Mouse (Mus musculus): ENCODE measurements around the gene Plch2. TPM values are rescaled to one million over a fixed set of nuclear protein-coding genes. Genes with fewer than 3 reads are reported as not detected.

Plch2 gene
- polyA plus RNA-seq, 1 experiment from 2014 or later = 0.38 TPM

DNA sequence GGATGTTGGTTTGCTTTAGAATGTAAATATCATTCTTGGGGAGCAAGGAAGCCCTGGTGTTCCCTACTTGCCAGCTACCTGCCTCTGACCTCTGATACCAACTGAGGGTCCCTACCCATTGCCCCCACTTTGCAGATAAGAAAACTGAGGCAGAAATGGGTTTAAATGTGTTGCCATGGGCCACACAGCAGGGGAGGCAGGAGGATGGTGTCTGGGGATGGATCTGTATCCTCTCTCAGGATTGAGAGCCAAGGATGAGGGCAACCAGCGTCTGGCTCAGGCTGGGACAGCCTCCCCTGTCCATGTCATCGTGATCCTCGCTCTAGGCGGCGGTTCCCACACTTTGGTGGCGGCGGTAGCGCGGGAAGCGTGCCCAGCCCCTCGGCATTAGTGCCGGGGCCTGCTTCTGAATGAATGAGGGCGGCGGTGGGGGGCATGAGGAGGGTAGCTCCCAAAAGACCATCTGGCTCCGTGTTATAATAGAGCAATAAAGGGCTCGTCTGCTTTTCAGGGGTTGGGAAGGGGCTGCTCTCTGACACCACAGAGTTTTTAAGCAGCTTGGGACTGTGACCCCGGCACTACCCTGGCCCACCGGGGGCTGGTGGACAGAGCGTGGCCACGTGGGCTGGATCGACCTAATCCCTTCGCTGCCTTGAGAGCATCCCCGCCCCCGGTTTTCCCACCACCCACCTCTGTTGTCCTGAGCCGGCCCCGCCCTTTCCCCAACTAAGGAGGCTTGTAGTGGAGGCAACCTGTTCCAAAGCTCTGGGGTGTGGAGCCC is 103.9 kb downstream of the Plch2 start:
- Histone ChIP-seq H3K4me1 (replicated peaks) (no peaks in the 10 kb centered on the region), H3K27me3 (replicated peaks) (peaks cover 93% of the 10 kb centered on the region), H3K4me2 (peak overlapping the region; percentile 5; the same call in 1 of the 2 replicates), H3K36me3 (no peaks in the 10 kb centered on the region), H3K9me3 (replicated peaks) (no peaks in the 10 kb centered on the region), H3K4me3 (no peak overlapping the region), H3K9ac (no peak overlapping the region), H3K27ac (ENCODE audit: poor library complexity, severe bottlenecking) (no peak overlapping the region)
- ATAC-seq (ENCODE audit: insufficient number of reproducible peaks, low FRiP score) = no peak
- 2% methylated on average over 26 of the region's 26 CpGs for WGBS

DNA sequence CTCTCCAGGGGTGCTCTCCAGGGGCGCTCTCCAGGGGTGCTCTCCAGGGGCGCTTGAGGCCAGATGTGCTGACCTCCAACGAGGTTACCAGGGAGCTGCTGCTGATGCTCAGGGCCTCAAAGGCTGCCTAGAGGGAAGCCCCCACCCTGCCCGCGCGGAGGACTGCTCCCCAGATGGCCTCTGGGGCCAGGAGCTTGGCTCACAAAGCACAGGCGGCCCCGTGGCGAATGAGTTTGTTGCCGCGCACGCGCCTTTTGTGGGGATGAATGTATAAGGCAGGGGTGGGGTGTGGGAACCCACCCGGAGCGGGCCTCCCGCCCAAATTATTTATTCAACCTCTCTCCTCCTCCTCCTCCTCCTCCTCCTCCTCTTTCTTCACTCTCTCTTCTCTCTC is 107.0 kb downstream of the Plch2 start:
- Histone ChIP-seq H3K27ac (ENCODE audit: poor library complexity, severe bottlenecking) (no peak overlapping the region), H3K27me3 (replicated peaks) (peaks cover 65% of the 10 kb centered on the region), H3K4me2 (no peak overlapping the region), H3K9ac (no peak overlapping the region), H3K36me3 (no peaks in the 10 kb centered on the region), H3K4me1 (replicated peaks) (0 out of 2 replicates have a peak, but pooled peaks cover 11% of the 10 kb centered on the region), H3K4me3 (no peak overlapping the region), H3K9me3 (replicated peaks) (no peaks in the 10 kb centered on the region)
- WGBS = 20% methylated on average over 16 of the region's 16 CpGs
- ATAC-seq (ENCODE audit: insufficient number of reproducible peaks, low FRiP score) = no peak

DNA sequence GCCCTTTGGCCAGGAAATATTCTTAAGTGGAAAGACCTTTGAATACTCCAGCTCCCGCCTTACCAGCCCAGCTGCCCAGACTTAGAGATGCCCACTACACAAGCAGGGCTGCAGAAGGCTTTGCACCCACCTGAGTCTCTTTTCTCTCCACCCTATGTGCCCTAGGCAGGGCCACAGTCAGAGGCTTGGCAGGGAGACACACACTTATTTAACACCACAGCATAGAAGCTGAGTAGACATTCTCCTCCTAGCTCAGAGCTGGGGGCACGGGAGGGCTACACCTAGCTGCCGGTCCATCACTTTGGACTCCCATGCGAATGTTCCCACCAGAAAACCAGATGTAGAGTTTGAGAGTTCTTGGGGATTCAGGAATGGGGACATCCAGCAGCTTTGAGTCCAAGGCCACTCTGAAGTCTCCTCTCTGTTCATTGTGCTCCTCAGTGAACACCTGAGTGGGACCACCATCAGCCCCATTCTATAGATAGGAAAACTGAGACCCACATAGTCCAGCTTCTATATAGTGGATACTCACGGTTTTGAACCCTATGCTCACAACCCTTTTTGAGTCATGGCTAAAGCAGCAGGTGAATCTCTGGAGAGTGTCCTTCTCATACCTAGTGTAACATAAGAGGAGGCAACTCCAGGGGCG is 107.5 kb downstream of the Plch2 start:
- 0 out of 2 replicates have a peak, but pooled peaks cover 11% of the 10 kb centered on the region for H3K4me1 ChIP-seq (replicated peaks)
- no peaks in the 10 kb centered on the region for H3K36me3 ChIP-seq
- H3K27ac ChIP-seq (ENCODE audit: poor library complexity, severe bottlenecking) = no peak overlapping the region
- H3K4me3 ChIP-seq = no peak overlapping the region
- no peaks in the 10 kb centered on the region for H3K9me3 ChIP-seq (replicated peaks)
- 63% methylated on average over 6 of the region's 6 CpGs for WGBS
- no peak overlapping the region for H3K9ac ChIP-seq
- ATAC-seq (ENCODE audit: insufficient number of reproducible peaks, low FRiP score) = no peak
- H3K27me3 ChIP-seq (replicated peaks) = peaks cover 59% of the 10 kb centered on the region
- no peak overlapping the region for H3K4me2 ChIP-seq

DNA sequence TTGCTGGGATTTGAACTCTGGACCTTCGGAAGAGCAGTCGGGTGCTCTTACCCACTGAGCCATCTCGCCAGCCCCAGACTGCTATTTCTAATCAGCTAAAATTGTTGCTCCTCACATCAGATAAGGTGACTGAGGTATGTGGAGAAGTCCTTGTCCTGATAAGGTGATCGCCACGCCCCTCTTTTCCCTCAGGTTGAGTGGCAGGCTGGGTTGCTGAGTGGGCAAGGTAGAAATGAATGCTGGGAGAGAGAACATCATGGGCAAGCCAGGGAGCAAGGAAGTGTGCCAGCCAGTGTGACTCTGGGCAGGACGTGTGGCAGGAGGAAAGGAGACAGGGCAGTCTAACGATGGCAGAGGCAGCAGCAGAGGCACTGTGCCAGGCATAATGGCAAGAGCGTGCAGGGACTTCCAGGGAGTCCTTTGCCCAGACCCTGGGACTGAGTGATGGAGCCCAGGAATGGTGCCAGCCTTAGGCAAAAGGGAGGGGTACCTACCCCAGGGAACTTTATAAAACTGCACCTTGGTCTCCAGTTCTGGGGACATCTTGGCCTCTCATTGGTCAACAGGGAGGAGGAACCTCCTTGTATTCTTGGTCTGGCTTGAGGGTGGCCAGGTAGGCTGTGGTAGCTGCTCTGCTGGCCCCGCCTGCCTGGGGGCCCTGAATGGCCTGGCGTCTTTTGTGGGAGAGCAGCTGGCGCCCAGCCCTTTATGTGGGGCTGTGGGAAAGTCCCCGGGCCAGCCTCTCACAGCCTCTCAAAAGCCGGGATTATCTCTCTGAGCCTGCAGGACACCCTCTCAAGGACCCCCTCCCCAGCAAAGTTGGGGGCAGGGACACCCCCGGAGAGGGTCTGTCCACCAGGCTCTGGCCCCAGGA is 108.3 kb downstream of the Plch2 start:
- Histone ChIP-seq H3K36me3 (no peaks in the 10 kb centered on the region), H3K27ac (ENCODE audit: poor library complexity, severe bottlenecking) (no peak overlapping the region), H3K27me3 (replicated peaks) (peaks cover 52% of the 10 kb centered on the region), H3K4me2 (no peak overlapping the region), H3K9me3 (replicated peaks) (no peaks in the 10 kb centered on the region), H3K9ac (no peak overlapping the region), H3K4me1 (replicated peaks) (0 out of 2 replicates have a peak, but pooled peaks cover 11% of the 10 kb centered on the region), H3K4me3 (no peak overlapping the region)
- 57% methylated on average over 14 of the region's 14 CpGs for WGBS
- ATAC-seq (ENCODE audit: insufficient number of reproducible peaks, low FRiP score) = no peak

DNA sequence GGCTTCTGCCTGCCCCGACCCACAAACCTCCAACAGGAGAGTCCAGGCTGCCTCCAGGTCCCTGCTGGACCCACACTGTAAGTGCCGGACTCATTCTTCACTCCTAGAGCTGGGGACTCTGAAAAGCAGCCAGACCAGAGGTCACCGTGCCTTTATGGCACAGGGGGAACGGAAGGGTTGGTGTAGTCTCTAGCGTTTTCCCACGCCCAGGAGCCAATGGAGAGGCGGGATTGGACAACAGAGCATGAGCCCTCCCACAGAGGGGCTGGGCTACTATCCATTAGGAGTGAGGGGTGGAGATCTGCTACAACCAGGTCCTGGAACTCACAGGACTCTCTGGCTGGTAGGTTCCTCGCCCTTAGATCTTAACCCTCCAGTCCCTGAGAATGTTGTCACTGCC is 110.3 kb downstream of the Plch2 start:
- 2% methylated on average over 8 of the region's 8 CpGs for WGBS
- Histone ChIP-seq H3K4me3 (peak overlapping the region; percentile 36), H3K4me2 (peak overlapping the region; percentile 65), H3K27ac (ENCODE audit: poor library complexity, severe bottlenecking) (no peak overlapping the region), H3K36me3 (no peaks in the 10 kb centered on the region), H3K9ac (peak overlapping the region; percentile 48; the same call in 1 of the 2 replicates), H3K27me3 (replicated peaks) (peaks cover 32% of the 10 kb centered on the region), H3K4me1 (replicated peaks) (0 out of 2 replicates have a peak, but pooled peaks cover 11% of the 10 kb centered on the region), H3K9me3 (replicated peaks) (no peaks in the 10 kb centered on the region)
- ATAC-seq (ENCODE audit: insufficient number of reproducible peaks, low FRiP score) = peak; percentile 79

DNA sequence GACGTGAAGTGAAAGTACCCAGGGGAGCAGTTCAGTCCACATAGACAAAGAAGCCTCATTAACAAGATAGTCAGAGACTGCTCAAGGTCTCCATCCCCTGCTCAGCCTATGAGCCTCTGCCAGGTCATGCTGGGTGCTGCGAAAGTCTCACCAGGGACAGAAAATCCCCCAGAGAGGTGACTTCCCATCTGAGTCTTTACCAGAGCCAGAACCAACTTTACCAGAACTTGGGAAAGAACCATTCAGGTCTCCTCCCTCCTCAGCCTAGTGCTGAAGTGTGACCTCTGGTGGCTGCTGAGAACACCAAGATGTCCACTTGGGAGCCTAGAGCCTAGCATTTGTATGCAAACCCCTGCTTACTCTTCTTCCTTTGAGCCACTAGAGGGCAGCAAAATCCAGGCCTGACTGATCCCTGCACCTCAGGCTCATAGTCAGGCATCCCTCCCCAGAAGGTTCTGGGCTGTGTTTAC is 112.4 kb downstream of the Plch2 start:
- Histone ChIP-seq H3K27me3 (replicated peaks) (peaks cover 12% of the 10 kb centered on the region), H3K9ac (no peak overlapping the region), H3K4me1 (replicated peaks) (0 out of 2 replicates have a peak, but pooled peaks cover 11% of the 10 kb centered on the region), H3K27ac (ENCODE audit: poor library complexity, severe bottlenecking) (no peak overlapping the region), H3K4me3 (no peak overlapping the region), H3K36me3 (no peaks in the 10 kb centered on the region), H3K4me2 (no peak overlapping the region), H3K9me3 (replicated peaks) (no peaks in the 10 kb centered on the region)
- ATAC-seq (ENCODE audit: insufficient number of reproducible peaks, low FRiP score) = peak; percentile 83
- WGBS = 14% methylated on average over 2 of the region's 2 CpGs

DNA sequence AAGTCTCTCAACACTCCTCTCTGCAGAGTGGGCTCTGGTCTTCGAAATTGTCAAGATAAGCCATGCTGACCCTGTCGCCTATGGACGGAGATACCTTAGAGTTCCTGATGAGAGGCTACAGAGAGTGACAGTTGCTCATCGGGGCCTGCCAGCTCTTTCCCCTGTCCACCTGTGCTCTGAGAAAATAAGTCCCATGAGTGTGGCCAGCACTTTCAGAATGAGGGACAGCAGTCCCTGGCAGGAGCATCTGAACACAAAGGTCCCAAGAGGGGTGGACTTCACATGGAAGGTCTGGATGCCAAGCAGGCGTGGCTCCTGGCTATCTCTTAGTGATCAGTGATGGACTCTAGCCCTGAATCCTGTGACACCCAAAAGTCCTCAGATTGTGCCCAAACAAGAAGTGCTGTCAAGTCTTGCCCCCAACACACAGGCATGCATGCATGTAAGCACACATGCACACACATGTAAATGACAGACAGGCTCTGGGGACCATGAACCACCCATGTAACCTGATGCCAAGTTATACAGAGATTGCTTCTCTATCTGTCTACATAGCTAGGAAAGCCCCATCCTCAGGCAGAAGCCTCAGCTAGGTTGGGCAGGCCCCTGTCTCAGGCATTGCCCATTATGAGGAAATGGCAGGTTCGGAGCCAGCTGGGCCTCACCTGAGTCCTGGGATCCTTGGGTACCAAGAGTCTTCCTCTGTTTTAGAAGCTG is 113.1 kb downstream of the Plch2 start:
- 67% methylated on average over 6 of the region's 6 CpGs for WGBS
- H3K4me2 ChIP-seq = no peak overlapping the region
- peaks cover 5% of the 10 kb centered on the region for H3K27me3 ChIP-seq (replicated peaks)
- no peaks in the 10 kb centered on the region for H3K9me3 ChIP-seq (replicated peaks)
- H3K36me3 ChIP-seq = no peaks in the 10 kb centered on the region
- H3K9ac ChIP-seq = no peak overlapping the region
- H3K4me3 ChIP-seq = no peak overlapping the region
- ATAC-seq (ENCODE audit: insufficient number of reproducible peaks, low FRiP score) = no peak
- no peak overlapping the region for H3K27ac ChIP-seq (ENCODE audit: poor library complexity, severe bottlenecking)
- 0 out of 2 replicates have a peak, but pooled peaks cover 11% of the 10 kb centered on the region for H3K4me1 ChIP-seq (replicated peaks)

DNA sequence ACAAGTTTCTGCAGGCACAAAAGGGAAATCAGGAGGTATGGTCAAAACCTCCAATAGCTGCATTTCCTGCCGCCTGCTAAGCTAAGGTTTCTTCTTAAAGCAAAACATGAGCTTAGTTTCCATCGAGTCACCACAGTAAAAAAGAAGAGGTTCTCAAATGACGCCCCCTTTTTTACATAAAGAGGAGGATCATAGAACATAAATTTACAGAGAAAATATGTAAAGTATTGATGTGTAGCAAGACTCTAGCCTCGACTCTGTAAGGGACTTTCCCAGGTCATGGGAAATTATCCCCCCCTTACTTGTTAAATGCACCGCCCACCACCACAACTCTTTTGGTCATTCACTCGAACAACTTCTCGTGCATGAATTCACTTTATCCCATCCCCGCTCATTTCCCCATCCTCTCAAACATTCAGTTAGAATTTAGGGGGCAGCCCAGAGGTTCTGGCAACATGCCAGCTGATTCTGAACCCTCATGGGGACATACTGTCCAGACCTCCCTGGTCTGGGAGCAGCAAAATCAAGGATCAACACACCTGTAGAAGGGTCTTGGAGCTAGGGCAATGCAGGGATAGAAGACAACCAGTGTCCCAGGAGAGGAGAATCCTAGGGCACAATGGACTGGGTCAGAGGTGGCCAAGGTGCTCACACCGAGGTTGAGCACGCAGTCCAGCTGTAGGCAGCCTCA is 113.8 kb downstream of the Plch2 start:
- no peak overlapping the region for H3K4me2 ChIP-seq
- H3K9ac ChIP-seq = no peak overlapping the region
- WGBS = 79% methylated on average over 10 of the region's 10 CpGs
- H3K9me3 ChIP-seq (replicated peaks) = no peaks in the 10 kb centered on the region
- no peaks in the 10 kb centered on the region for H3K36me3 ChIP-seq
- H3K4me1 ChIP-seq (replicated peaks) = 0 out of 2 replicates have a peak, but pooled peaks cover 11% of the 10 kb centered on the region
- H3K4me3 ChIP-seq = no peak overlapping the region
- H3K27ac ChIP-seq (ENCODE audit: poor library complexity, severe bottlenecking) = no peak overlapping the region
- no peak for ATAC-seq (ENCODE audit: insufficient number of reproducible peaks, low FRiP score)
- H3K27me3 ChIP-seq (replicated peaks) = no peaks in the 10 kb centered on the region; the same call in 1 of the 2 replicates

DNA sequence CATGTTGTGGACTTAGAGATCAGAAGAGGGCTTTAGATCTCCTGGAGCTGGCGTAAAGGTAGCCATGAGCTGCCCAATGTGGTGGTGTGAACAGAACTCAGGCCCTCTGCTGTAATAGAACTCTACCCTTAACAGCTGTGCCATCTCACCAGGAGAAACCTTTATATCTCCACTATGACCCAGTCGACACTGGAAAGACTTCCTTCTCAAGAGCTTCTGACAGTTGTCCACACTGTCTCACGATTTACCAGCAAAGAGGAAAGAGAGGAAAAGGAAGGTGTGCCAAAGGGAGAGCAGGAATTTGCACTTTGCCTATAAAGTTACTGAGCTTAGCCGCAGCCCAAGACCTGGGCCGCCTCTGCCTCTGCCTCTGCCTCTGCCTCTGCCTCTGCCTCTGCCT is 114.8 kb downstream of the Plch2 start:
- no peak for ATAC-seq (ENCODE audit: insufficient number of reproducible peaks, low FRiP score)
- Histone ChIP-seq H3K9me3 (replicated peaks) (no peaks in the 10 kb centered on the region), H3K9ac (no peak overlapping the region), H3K27me3 (replicated peaks) (no peaks in the 10 kb centered on the region; the same call in 1 of the 2 replicates), H3K4me2 (no peak overlapping the region), H3K4me3 (no peak overlapping the region), H3K36me3 (no peaks in the 10 kb centered on the region), H3K27ac (ENCODE audit: poor library complexity, severe bottlenecking) (no peak overlapping the region), H3K4me1 (replicated peaks) (0 out of 2 replicates have a peak, but pooled peaks cover 11% of the 10 kb centered on the region)
- WGBS = 85% methylated on average over 5 of the region's 5 CpGs

DNA sequence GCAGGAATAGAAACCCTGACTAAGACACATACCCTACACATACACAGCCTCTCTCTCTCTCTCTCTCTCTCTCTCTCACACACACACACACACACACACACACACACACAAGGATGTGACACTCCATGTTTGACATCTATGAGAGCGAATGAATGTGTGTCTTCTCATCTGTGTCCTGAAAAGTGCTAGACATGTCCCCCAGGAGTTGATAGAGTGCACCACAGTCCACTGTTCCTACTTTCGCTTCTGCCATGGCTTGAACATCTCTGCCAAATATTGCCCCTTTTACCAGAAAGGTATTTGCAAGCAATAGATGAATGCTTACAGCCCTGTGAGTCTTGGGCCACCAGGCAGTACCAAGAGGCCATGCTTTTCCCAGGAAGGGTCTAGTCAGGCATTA is 116.4 kb downstream of the Plch2 start:
- ATAC-seq (ENCODE audit: insufficient number of reproducible peaks, low FRiP score) = no peak
- no peak overlapping the region for H3K4me3 ChIP-seq
- WGBS = 82% methylated on average over 2 of the region's 2 CpGs

More for the DNA sequence above, 116.4 kb downstream of the Plch2 start:
- Histone ChIP-seq H3K4me1 (replicated peaks) (no peaks in the 10 kb centered on the region), H3K9me3 (replicated peaks) (no peaks in the 10 kb centered on the region), H3K36me3 (no peaks in the 10 kb centered on the region), H3K27me3 (replicated peaks) (no peaks in the 10 kb centered on the region; the same call in 1 of the 2 replicates), H3K27ac (ENCODE audit: poor library complexity, severe bottlenecking) (no peak overlapping the region), H3K4me2 (no peak overlapping the region), H3K9ac (no peak overlapping the region)

Data from heart, embryonic 12.5 days (tissue).